Mouse (Mus musculus): Measurements from ENCODE around the gene Akr1c6.
"Not testable (repeated sequence)": the region's sequence is repeated elsewhere in the genome, so short reads cannot be mapped to it uniquely, and the experiment has no call there.

Gene Akr1c6

DNA sequence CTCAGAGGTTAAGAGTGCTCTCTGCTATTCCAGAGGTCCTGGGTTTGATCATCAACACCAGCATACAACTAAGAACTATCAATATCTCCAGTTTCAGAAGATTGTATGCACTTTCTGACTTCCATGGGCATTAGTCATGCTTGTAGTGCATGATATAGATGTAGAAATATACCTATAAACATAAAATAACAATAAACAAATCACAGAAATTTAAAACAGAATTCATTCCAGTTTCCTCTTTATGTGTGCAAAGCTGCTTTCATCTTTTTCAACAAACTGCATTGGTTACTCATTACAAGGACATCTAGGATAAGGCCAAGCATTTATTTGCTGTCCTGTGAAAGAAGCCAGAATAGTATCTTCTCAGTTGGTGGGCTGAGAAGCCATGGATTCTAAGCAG lies at the start of gene Akr1c6:
TSS of gene Akr1c6 (plus strand) at position 301 of the 400 bp plus-strand sequence.
- no peak for DNase-seq (ENCODE audit: low spot score)

DNA sequence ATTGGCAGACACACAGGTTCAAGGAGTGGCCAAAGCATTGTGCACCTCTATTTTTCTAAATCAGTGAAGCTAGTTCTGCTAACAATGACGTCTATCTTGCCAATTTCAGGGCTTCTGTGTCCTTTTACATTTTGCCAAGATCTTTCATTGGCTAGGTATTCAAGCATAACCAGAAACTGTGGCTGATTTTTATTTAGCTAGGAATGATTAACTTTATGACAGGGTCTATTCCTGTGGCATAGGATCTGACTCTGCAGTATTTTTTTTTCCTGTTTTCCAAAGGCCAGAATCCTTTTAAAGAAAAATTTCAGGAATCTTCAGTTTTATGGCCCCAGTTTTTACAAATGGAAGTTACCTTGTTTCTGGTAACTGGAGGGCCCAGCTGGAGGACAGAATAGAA lies 49.2 kb upstream of the Akr1c6 start:
- no peak for DNase-seq (ENCODE audit: low spot score)

DNA sequence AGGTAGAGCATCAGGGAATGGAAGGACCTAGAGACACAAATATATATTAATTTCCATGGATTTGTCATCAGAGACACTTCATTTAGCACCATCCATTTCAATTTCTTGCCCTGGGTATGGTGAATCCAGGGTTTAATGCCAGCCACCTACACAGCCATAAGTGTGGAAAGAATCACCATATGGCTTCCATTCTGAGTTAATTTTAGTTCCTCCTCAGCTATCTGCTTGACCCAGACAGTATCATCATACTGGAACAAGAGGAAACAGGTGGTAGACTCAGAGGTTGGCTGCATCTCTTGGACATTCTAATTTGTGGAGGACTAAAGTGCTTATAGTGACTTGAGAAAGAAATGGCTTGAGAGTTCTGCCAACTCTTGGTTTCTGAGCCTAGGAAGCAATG lies 48.6 kb upstream of the Akr1c6 start:
- DNase-seq (ENCODE audit: low spot score), result no peak

DNA sequence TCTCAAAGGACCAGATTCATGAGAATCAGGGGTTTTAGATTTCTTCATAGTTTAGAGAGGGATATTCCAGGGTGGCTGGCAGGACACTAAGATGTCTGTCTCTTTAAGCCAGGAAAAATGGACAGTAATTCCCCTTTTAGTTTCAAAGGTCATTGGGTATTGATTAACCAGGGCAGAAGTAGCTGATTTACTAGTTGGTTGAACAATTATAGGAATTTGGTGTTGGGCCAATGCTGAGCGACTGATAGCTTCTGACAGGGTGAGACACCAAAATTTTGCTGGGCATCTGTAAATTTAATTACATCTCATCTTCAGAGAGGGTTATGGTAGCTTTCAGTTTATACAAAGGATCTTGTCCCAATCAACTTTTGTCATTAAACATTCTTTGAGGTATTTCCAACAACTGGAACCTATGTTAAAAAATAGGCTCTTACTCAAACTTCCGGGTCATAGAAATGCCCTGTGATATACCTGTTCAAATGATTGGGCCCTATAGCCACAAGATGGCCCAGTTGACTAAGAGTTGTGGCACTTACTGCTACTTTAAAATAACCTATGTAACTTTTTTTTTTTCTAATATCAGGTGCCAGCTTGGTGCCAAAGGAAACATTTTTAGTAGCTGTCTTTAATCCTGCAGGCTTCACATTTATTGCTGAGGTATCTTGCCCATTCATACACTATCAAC lies 45.2 kb upstream of the Akr1c6 start:
- DNase-seq (ENCODE audit: low spot score), result no peak

DNA sequence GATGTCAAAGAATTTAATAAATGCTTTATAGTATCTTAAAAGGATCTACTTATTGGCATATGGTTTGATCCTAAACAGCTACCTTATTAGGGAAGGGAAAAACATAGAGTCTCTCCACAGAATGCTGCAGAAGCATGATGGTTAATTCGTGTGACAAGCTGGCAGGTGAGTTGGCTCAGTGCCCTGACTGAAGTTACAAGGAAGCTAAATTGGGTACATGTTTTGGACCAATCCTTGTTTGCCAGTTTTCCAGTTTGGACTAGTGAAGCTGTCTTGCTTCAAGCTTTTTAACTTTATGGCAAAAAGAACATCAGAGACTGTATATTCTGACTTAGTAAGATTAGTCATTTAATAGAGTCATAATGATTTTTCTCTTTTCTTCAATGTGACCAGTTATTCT lies 33.7 kb upstream of the Akr1c6 start:
- DNase-seq (ENCODE audit: low spot score), result not testable (repeated sequence)

DNA sequence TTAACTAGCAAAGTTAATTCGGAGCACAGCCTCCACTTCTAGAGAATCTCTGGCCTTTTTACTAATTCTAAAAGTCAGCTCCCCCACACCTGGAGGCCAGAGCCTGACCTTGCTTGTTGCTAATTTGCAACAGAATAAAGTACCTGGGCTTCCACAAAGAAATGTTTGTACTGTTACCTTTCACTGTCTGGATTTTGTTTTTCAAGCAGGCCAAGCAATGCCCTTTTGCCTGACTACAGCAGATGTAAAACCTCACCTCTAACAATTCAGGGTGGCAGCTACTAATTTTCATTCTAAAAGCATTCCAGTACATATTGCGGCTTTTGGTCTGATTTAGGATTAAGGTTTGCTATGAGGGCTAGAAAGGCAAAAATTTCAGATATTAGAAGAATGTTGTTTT lies 33.3 kb upstream of the Akr1c6 start:
- no peak for DNase-seq (ENCODE audit: low spot score)

DNA sequence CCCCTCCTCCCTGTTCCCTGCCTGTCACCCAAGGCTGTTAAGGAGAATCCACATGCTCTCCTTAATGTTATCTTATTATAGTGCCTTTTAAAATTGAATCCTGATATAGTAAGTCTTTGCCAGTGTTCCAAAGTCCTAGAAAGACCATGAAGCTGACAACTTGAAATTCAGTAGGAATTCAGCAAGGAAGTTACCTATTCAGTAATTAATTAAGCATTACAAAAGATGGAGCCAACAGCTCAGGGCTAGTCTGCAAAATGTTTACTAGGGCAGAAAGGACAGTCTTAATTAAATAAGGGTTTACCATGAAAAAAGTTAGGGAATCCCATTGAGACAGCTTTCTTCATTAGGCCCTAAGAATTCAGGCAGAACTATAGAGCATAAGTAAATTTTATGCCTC lies 31.9 kb upstream of the Akr1c6 start:
- no peak for DNase-seq (ENCODE audit: low spot score)

DNA sequence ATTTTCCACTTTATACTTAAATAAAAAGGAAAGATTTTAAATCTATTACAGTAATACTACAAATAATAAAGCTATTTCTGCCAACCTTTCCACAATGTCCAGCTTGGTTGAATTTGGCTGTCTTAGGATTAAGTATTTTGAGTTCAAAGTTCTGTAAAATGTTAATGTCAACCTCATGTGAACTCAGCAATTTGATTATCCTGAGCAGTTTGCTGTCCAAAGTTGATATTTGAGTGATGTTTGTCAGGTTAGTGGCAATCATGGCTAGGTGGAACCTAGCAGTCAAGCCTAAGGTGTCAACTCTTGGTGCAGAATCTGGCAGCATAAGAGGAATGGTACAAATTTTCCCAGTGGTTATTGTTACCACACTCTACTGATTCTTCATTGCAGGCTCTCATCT lies 29.4 kb upstream of the Akr1c6 start:
- DNase-seq (ENCODE audit: low spot score), result no peak

DNA sequence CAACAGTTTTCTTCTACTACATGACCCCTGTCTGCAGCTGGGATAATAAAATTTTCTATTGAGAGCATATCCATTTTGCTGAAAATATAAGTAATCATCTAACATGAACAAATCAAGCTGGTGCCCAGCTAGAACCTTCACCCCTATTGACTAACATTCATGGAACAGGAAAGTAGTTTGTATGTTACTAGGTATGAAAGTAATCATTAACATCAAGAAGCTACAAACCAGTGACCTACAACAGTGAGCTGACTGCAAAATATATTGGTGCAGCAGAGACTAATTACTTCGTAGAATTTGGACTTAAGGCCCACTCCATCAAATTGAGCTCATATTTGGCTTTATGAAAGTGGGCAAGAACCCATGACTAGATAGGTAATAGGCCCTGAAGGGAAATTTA lies 27.3 kb upstream of the Akr1c6 start:
- no peak for DNase-seq (ENCODE audit: low spot score)

DNA sequence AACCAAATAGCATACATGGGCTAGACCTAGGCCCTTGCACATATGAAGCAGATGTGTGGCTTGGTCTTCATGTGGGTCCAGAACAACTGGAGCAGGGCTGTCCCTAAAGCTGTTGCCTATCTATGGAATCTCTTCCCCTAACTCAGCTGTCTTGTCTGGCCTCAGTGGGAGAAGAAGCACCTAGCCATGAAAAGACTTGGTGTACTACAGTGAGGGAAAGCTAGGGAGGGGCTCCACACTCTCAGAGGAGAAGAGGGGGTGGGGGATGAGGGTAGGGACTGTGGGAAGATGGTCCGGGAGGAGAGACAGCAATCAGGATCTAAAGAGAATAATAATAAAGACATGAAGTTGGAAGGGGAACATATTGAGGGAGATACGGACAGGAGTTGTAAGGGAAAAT lies 5.5 kb upstream of the Akr1c6 start:
- no peak for DNase-seq (ENCODE audit: low spot score)

DNA sequence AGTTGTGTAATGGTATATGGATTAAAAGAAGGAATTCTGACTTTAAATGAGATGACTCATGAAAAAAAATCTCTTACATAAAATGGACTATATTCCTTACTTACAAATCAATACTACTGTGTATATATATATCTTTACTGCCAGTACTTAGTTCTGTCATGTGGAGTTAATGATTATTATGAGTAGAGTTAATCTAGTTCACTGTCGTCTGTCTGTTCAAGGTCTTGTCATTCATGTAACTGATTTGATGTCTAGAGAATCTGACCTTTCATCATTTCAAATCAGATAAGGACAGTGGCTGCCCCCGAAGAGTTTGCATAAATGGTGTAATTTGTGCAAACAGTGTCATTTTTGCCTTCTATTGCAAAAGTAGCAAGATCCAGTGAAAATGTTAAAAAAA lies 5.1 kb upstream of the Akr1c6 start:
- DNase-seq (ENCODE audit: low spot score), result no peak

DNA sequence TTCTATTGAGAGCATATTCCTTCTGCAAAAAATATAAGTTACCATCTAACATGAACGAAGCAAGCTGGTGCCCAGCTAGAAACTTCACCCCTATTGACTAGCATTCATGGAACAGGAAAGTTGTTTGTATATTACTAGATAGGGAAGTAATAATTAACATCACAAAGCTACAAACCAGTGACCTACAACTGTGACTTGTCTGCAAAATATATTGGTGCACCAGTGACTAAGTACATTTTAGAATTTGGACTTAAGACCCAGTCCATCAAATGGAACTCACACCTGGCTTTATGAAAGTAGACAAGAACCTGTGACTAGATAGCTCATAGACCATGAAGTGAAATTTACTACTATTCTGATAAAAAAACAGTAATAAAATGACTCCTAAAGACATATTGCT lies 3.0 kb upstream of the Akr1c6 start:
- no peak for DNase-seq (ENCODE audit: low spot score)

DNA sequence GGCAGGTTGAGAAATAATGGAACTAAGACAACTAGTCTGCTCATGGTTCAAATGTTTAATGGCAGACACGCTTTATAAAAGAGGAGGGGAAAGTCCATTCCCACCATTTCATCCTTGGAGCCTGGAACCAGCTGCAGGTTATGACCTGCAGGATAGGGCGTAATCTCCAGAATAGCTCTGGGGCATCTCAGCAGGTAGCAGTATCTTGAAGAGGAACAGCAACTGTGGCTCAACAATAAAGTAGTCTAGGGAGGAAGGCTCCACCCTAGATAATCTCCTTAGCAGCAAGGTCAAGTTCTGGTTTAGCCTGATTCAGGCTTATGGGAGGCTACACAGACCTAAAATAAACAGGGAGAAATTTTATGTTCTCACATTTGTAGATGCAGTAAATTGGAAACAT lies 31.5 kb downstream of the Akr1c6 start:
- no peak for DNase-seq (ENCODE audit: low spot score)

DNA sequence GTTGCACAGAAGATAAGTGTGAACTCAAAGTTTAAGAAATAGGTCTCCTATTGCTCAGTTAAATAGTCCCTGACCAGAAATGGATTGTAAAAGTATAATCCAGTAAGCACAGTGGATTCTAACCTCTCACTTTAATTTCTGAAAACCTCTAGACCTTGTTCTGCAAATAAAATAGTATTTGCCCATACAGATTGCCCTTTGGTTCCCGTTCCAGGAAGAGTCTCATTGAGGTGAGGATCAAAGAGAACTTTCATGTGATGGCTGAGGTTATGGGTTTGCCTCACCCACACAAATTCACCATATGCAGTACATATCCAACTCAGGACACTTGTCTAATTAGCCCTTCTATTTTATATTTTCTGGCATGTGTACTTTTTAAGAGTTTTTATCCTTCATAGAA lies 33.8 kb downstream of the Akr1c6 start:
- DNase-seq (ENCODE audit: low spot score), result no peak

All from T-cell, adult 2 months (primary cell).